Mouse (Mus musculus) A20 (cell line): Measurements from ENCODE around the gene Lhfpl2.

ENCODE experiments used
- DNase-seq: peaks from one replicate; pipeline ENCODE4 v3.0.0-alpha.2; 2011; ENCODE audit warnings: low read depth, low spot score

The Lhfpl2 gene

DNA sequence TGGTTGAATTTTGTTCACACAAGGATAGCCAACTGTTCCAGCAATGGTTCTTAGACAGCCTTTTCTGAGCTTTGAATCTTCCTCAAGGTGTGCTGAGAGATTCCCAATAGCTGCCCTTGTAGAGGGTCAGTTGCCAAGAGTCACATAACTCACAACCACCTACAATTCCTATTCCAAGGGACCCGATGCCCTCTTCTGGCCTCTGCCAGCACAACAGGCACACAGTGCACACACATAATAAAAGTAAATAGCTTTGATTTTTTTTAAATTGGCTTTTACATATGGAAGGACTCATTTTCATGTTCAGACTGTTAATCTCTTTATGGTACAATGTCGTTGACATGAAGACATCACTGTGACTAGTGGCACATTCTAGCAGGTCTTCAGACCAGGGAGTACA is 155.1 kb downstream of the Lhfpl2 start:
- DNase-seq: no peak

DNA sequence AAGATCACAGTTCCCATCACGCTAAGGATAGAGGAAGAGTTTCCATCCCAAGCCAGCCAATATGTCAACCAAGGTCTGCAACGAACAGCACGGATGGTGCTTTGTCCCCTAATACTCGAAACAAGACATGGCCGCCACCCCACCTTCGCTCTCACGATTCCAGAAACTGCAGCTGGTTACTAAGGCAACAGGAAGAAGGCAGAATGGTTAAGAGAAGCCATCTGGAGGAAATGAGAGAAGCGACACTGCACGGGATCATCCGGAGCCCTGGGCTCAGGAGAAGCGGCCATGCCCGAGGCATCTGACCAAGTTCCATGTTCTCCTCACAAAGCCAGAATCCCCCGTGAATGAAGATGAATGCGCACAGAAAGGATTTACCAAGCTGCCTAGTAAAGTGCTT is 166.0 kb downstream of the Lhfpl2 start:
- DNase-seq: no peak

DNA sequence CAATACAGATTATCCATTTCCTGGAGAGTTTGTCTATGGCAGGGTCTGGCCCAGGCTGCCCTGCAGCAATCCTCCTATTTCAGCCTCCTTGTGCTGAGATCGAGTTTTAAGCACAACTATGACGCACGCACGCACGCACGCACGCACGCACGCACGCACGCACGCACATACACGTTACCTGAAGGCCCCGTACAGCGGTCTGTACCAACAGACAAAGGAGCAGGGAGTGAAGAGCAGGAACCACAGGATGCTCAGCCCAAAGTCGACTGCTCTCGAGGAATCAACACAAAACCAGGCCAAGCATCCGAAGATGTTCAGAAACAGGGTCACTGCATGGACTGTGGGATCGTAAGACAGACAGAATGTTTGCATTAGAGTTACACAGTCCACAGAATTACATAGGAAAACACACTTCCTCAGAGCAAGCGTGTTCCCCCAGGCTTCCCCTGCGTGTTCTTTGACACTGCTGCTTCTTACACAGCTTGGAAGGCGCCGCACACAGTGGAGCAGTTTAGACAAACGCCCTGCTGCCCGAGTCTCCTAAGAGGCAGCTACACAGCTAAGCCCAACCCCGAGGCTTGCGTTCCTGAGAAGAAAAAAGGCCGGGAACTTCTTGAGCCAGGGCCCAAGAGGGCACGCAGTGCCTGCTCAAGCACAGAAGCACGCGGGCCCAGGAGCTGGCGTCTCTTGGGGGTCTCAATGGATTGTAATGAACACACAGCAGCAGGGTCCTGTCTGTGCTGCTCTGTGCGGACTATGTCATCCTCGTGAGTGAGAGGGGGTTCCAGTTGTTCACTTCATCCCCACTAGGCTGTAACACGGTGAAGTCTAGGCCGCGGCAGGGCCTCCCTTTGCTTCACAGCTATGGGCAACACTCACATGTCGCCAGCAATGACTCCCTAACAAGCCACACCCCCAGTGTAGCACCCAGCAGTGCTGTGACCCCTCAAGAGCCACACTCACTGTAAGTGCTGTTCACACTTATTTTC is 167.4 kb downstream of the Lhfpl2 start:
- DNase-seq: no peak

DNA sequence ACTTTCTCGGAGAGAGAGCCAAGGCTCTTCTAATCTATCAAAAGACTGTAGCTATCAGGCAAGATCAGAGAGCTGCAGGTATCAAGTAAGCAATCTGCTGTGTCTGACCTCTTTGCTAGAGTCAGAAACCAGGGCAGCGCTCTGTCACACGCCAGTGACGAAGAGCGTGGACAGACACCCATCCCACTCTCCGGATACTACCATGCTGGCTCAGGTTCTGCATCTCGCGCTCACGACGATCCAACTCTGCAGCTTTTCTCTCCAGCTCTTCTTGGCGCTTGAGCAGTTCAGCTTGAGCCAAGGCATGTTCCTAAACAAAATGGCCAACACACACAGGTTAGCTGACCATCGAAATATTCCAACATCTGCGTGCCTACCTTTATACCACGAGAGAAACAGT is 174.3 kb downstream of the Lhfpl2 start:
- DNase-seq: no peak

DNA sequence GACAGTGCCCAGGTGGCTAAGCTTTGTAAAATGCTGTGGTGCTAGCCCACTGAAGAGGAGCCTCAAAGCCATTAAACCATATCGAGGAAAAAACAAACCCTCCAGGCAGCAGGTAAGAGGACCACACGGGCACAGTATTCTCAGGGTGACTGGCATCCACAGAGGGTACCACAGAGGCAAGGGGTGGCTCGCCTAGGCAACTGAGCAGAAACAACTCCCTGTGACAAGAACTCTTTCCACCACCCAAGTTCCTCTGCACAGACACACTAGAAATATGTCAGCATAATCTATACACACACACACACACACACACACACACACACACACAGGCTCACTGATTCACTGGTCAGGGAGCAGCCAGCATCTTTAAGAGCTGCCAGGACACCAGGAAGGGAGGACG is 181.9 kb downstream of the Lhfpl2 start:
- no peak for DNase-seq

DNA sequence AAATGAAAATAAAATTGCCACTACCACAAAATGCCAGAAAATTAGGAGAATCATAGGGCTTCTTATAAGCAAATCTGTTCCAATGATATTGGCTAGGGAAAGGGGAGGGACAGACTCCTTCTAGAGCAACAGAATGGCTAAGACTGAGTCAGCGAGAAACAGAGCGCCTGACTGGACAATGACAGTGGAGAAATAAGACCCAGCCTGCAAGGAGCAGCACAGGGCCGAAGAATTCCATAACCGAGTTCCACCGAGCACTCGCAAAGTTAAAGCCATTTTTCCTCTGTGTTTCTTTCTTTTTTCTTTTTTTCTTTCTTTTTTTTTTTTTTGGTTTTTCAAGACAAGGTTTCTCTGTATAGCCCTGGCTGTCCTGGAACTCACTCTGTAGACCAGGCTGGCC is 182.5 kb downstream of the Lhfpl2 start:
- no peak for DNase-seq

DNA sequence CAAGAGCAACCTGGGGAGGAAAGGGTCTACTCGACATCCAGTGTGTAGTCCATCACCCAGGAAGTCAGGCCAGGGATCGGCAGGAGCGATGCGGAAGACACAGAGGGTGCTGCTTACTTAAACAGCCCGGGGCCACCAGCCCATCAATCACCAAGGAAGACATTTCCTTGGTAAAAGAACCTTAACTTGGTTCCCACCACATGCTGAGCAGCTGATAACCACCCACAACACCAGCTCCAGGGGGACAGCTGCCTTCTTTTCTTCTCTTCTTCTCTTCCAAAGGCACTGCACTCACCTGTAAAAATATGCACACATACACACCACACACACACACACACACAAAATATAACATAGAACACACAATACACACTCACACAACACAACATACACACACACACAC is 183.3 kb downstream of the Lhfpl2 start:
- no peak for DNase-seq

DNA sequence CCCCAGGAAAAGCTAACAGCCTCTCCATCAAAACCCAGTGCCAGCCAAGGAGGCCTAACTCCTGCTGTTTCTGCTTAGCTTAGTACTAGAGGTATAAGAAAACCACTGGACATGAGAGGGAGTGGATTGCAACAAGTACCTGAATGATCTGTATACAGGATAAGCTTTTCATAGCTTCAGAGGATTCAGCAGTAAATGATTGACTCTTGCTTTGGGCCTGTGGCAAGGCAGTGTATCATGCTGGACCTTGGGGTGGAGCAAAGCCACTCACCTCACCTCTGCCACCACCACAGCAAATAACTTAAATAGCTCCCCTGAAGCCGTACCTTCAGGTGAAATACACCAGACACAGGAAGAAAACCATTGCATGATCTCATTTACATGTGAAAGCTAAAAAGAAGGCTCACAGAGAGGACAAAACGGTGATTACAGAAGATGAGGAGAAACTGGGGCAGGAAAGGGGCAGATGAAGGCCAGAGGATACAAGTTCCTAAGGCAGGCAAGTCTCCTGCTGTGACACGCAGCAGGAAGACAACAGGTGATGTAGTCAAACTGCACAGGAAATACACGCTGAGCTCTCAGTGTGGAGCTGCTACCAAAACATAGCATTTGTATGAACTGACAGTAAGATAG is 184.4 kb downstream of the Lhfpl2 start:
- DNase-seq: no peak

DNA sequence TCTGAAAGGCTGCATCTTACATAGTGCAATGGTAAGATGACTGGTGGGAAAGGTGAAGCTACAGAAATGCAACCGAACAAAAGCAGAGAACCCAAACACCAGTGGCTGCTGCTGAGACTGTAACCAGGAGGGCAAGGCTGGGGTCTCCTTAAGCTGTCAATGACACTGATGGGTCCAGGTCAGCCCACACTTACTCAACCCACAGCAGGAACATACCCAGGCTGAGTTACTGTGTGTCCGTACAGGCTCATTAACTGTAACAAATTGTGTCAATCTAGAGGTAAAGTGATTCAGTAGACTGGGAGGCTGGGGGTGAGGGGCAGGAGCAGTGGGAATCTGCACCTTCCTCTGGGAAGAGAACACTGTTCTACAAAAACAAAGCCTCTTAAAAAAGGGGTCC is 185.3 kb downstream of the Lhfpl2 start:
- DNase-seq: no peak
